Mouse (Mus musculus) neural tube, embryonic 11.5 days (tissue): ENCODE data around the gene 2210016L21Rik. TPM values are rescaled to one million over a fixed set of nuclear protein-coding genes. Genes with fewer than 3 reads are reported as not detected.

Experiments
- polyA plus RNA-seq: library from polyadenylated mRNA; unstranded; fragments of >200 nt; fragmentation: Nextera tagmentation; extraction: Ambion mirVana; gene quantifications from 2 replicates; pipeline ENCODE4 v1.2.1, GENCODE M21; 2014

2210016L21Rik gene
- polyA plus RNA-seq, 1 experiment from 2014 or later, result 47.2 TPM

Other genes starting within 250 kb of the 2210016L21Rik start
- gene Tchp, start 234.4 kb upstream of the 2210016L21Rik start, polyA plus RNA-seq, result 12.8 and 14.3 TPM in 2 replicates
- gene Ankrd13a, start 167.5 kb upstream of the 2210016L21Rik start, polyA plus RNA-seq, result 75.4 and 88.6 TPM in 2 replicates
- gene Git2, start 166.6 kb upstream of the 2210016L21Rik start, polyA plus RNA-seq, result 35.1 and 46.9 TPM in 2 replicates
- gene 1500011B03Rik, start 118.7 kb upstream of the 2210016L21Rik start, polyA plus RNA-seq, result 162 TPM in 2 replicates
- not detected in 2 replicates for gene 4930519G04Rik, start 88.5 kb upstream of the 2210016L21Rik start, polyA plus RNA-seq
- gene Gm9936, start 83.5 kb upstream of the 2210016L21Rik start, polyA plus RNA-seq, result 0.39 and 0.54 TPM in 2 replicates
- gene Oasl2, start 45.2 kb upstream of the 2210016L21Rik start, polyA plus RNA-seq, result 0.81 and 1.8 TPM in 2 replicates
- gene Oasl1, start 18.9 kb upstream of the 2210016L21Rik start, polyA plus RNA-seq, result 0.20 TPM in 1 of 2 replicates, not detected in the other
- not detected in 2 replicates for gene Hnf1a, start 28.9 kb downstream of the 2210016L21Rik start, polyA plus RNA-seq
- gene Sppl3, start 69.0 kb downstream of the 2210016L21Rik start, polyA plus RNA-seq, result 43.6 and 45.1 TPM in 2 replicates
- gene Gm10401, start 156.1 kb downstream of the 2210016L21Rik start, polyA plus RNA-seq, result 27.2 and 29.5 TPM in 2 replicates
- gene Acads, start 177.2 kb downstream of the 2210016L21Rik start, polyA plus RNA-seq, result 27.7 and 31.3 TPM in 2 replicates
- gene Unc119b, start 192.8 kb downstream of the 2210016L21Rik start, polyA plus RNA-seq, result 67.7 and 73.4 TPM in 2 replicates
- gene Mlec, start 216.0 kb downstream of the 2210016L21Rik start, polyA plus RNA-seq, result 50.1 and 56.9 TPM in 2 replicates